Mouse (Mus musculus) kidney, adult 2 months (tissue): ENCODE data around the gene Pdk4.

Source experiments
- CTCF ChIP-seq: fragments of 200-500 bp; conservative IDR thresholded peaks from 2 replicates; pipeline ENCODE4 v1.5.1; 2011; ENCODE audit warnings: low read depth, mild to moderate bottlenecking, control low read depth, low read length, moderate library complexity, mixed read lengths; ENCODE audit not compliant: insufficient read depth, insufficient read length
- POLR2A ChIP-seq: fragments of 200-500 bp; IDR thresholded peaks from one replicate; pipeline ENCODE4 v1.6.1; 2011; ENCODE audit warnings: low read depth, low read length, control low read depth

DNA sequence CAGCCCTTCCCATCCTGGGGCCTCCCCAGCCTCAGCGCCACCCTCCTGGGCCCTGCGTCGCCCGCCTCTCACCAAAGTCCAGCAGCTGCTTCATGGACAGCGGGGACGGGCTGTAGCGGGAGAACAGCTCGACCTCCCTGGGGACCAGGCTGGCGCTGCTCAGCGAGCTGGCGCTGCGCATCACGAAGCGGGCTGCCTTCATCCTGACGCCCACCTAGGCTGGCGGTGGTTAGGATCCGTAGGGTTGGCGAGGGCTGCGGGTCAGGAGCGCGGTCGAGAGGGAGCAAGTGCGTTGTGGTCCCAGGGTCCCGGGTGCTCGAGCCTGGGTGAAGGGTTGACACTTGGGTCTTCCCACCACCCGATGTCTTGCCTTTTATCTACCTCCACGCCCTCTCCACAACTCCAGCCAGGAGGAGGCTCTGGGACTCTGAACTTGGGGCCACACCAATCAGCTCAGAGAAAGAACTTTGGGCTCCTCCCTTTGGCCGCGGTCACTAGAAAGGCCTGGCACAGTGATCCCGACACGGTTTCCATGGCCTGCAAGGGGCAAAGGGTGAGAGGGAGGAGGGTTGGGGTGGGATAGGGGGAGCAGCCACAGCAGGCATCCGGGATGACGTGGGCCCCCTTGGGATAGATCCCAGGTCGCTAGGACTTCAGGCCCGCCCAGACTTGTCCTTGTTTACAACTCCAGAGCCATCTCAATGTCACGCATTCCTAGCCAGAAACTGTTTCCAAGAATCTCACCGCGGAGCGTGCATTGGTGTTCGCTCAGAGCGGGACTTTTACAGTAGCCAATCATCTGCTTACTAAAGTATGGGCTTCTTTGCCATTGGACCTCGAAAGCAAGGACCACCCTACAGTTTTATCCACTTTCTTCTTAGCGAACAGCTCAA lies at the start of gene Pdk4:
- no peak for TF ChIP-seq CTCF
- peak; percentile 61 for TF ChIP-seq POLR2A
